Mouse (Mus musculus) embryo, embryonic 9.5 days (tissue): ENCODE measurements around the gene Ntm.

Experiments used
- DNase-seq: peaks from one replicate; pipeline ENCODE4 v3.0.0-alpha.2; 2017; ENCODE audit errors: extremely low spot score

Ntm gene

GRCm38 (mm10) chr9:29660059-29660613, 302.8 kb downstream of the Ntm start:
- DNase-seq: no peak

- DNase-seq: no peak
Observed at GRCm38 (mm10) chr9:29657761-29658465, 305.0 kb downstream of the Ntm start.

- peak; percentile 48 for DNase-seq
Observed at GRCm38 (mm10) chr9:29654885-29655284, 308.1 kb downstream of the Ntm start.

GRCm38 (mm10) chr9:29653678-29654235, 309.2 kb downstream of the Ntm start:
- DNase-seq: no peak

GRCm38 (mm10) chr9:29652854-29653253, 310.1 kb downstream of the Ntm start:
- no peak for DNase-seq

- DNase-seq: no peak
Observed at GRCm38 (mm10) chr9:29651856-29652255, 311.1 kb downstream of the Ntm start.

- DNase-seq: no peak
Observed at GRCm38 (mm10) chr9:29651226-29651625, 311.7 kb downstream of the Ntm start.

- peak; percentile 73 for DNase-seq
Observed at GRCm38 (mm10) chr9:29650679-29651078, 312.3 kb downstream of the Ntm start.

GRCm38 (mm10) chr9:29650266-29650665, 312.7 kb downstream of the Ntm start:
- no peak for DNase-seq

- no peak for DNase-seq
Observed at GRCm38 (mm10) chr9:29648256-29648655, 314.7 kb downstream of the Ntm start.

GRCm38 (mm10) chr9:29647764-29648163, 315.2 kb downstream of the Ntm start:
- DNase-seq: no peak

- no peak for DNase-seq
Observed at GRCm38 (mm10) chr9:29645796-29646400, 317.0 kb downstream of the Ntm start.

- DNase-seq: peak; percentile 79
Observed at GRCm38 (mm10) chr9:29642997-29643657, 319.8 kb downstream of the Ntm start.

- no peak for DNase-seq
Observed at GRCm38 (mm10) chr9:29637335-29637734, 325.6 kb downstream of the Ntm start.

- no peak for DNase-seq
Observed at GRCm38 (mm10) chr9:29617181-29617580, 345.8 kb downstream of the Ntm start.

- no peak for DNase-seq
Observed at GRCm38 (mm10) chr9:29612020-29612612, 350.8 kb downstream of the Ntm start.

GRCm38 (mm10) chr9:29610867-29611266, 352.1 kb downstream of the Ntm start:
- no peak for DNase-seq

- no peak for DNase-seq
Observed at GRCm38 (mm10) chr9:29597665-29598064, 365.3 kb downstream of the Ntm start.

GRCm38 (mm10) chr9:29595321-29595720, 367.6 kb downstream of the Ntm start:
- no peak for DNase-seq

- DNase-seq: no peak
Observed at GRCm38 (mm10) chr9:29594537-29595294, 368.2 kb downstream of the Ntm start.

GRCm38 (mm10) chr9:29587376-29587775, 375.6 kb downstream of the Ntm start:
- no peak for DNase-seq
